Mouse (Mus musculus): Measurements from ENCODE around the gene Adprm. TPM values are rescaled to one million over a fixed set of nuclear protein-coding genes. Genes with fewer than 3 reads are reported as not detected.

The Adprm gene
- polyA plus RNA-seq (2015; fragmentation: Nextera tagmentation; extraction: Ambion mirVana), result 29.0 and 37.4 TPM in 2 replicates

DNA sequence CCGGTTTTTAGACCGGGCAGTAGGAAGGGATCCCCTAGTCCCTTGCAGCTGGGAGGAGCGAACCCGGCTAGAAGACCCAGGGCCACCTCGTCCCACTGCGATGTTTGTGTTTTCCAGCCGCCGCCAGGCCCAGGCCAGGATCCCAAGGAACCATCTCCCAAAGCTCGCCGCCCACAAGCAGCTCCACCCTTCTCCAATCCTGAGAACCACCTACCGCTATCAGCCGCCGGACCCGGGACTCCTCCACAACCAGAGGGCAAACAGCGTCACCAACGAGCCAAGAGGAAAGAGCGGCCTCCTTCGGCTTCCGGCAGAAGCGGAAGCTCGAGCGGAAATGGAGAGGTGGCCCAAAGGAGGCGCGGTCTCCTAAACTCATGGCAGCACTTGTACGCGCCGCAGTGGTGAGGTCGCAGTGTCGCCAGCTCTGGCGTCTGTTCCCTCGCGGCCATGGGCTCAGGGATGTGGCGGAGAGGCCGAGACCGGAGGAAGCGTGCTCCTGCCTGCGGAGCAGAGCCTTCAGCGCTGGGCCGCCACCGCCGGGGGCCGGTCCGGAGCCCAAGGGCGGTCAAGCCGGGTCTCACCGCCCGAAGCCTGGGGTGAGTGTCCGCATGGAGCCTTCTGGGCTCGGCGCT lies at the start of gene Adprm, which contains the start of gene Sco1:
TSS of gene Adprm (minus strand) at position 274 of the 632 bp plus-strand sequence.
TSS of gene Sco1 (plus strand) at position 350 of the 632 bp plus-strand sequence.

DNA sequence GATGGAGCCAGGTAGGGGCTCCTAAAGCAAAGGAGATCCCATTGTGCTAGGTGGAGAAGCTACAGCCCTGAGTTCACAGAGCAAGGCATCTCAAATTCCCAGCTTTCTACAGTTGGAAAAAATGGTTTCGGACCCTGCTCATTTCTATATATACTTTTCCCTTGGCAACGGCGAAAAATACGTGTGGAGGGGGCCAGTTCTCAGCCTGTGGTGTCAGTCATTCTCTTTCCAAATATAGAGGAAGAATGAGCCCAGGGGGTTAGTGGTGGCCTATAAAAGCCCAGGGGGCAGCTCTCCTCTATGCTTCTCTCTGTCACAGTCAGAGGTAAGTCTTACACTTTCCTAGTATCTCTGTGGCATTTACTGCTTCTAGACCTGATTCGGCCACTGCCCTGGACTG lies 25.6 kb upstream of the Adprm start, which contains the start of gene Myh3:
TSS of gene Myh3 (plus strand) at position 301 of the 400 bp plus-strand sequence.

DNA sequence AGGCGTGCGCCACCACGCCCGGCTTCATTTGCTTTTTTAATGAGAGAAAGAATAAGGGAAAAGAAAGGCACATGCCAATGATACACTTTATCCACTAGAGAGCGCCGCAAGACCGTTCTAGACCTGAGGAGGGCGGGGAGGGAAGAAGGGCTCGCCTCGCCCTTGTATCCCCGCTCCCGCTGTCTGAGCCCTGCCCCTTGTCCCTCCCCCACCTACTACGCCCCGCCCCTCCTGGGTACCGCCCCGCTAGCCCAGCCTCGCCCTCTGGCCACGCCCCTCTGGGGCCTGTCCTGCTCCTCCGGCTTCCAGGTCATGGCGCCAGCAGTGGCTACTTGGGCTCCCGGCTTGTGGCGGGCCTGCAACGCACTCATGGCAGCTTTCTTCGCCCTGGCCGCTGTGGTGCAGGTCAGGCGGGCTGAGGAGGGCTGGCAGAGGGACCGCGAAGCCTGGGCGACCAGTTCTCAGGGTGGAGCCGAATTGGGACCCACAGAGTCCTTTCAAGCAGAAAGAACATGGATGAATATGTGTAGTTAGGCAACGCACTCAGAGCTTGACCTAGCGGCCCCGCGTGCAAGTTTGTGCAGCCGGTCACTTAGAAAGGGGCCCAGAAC lies 27.4 kb downstream of the Adprm start, which contains the start of gene Tmem220:
TSS of gene Tmem220 (plus strand) at position 288 of the 611 bp plus-strand sequence.

Small RNA genes within 50 kb of the gene (microRNA-seq; reads per million reads assigned to microRNA genes)
- gene Mir6923 (ENCODE audit: borderline replicate concordance, insufficient number of aligned reads), result not detected

Other genes starting within 250 kb of the Adprm start
- gene Pirt, start 140.6 kb downstream of the Adprm start, polyA plus RNA-seq (2015; fragmentation: Nextera tagmentation; extraction: Ambion mirVana), result 7.9 and 26.3 TPM in 2 replicates
- not detected in 2 replicates for gene Tmem238l, start 96.0 kb downstream of the Adprm start, polyA plus RNA-seq (2015; fragmentation: Nextera tagmentation; extraction: Ambion mirVana)
- gene Tmem220, start 27.4 kb downstream of the Adprm start, polyA plus RNA-seq (2015; fragmentation: Nextera tagmentation; extraction: Ambion mirVana), result 2.5 and 5.0 TPM in 2 replicates
- gene Sco1, start 76 bp upstream of the Adprm start, polyA plus RNA-seq (2015; fragmentation: Nextera tagmentation; extraction: Ambion mirVana), result 9.6 and 15.8 TPM in 2 replicates
- gene Myh3, start 25.7 kb upstream of the Adprm start, polyA plus RNA-seq (2015; fragmentation: Nextera tagmentation; extraction: Ambion mirVana), result 0.32 and 6.3 TPM in 2 replicates
- gene Myh2, start 118.4 kb upstream of the Adprm start, polyA plus RNA-seq (2015; fragmentation: Nextera tagmentation; extraction: Ambion mirVana), result 0.09 and 0.94 TPM in 2 replicates
- gene Myh1, start 147.5 kb upstream of the Adprm start, polyA plus RNA-seq (2015; fragmentation: Nextera tagmentation; extraction: Ambion mirVana), result 1.7 TPM in 1 of 2 replicates, not detected in the other
- gene Myh4, start 185.4 kb upstream of the Adprm start, polyA plus RNA-seq (2015; fragmentation: Nextera tagmentation; extraction: Ambion mirVana), result 0.03 TPM in 1 of 2 replicates, not detected in the other
- 1.9 and 13.3 TPM in 2 replicates for gene Myh8, start 224.5 kb upstream of the Adprm start, polyA plus RNA-seq (2015; fragmentation: Nextera tagmentation; extraction: Ambion mirVana)